Mouse (Mus musculus): ENCODE measurements around the gene Mpz.

GRCm38 (mm10) chr1:171183025-171183424, 32.5 kb downstream of the Mpz start:
- TF ChIP-seq CTCF (IDR thresholded peaks at IDR 0.05; ENCODE audit: low read depth) (no peak), EP300 (IDR thresholded peaks at IDR 0.05; ENCODE audit: low read depth) (no peak)

All from liver, postnatal 0 days (tissue).